Mouse (Mus musculus): ENCODE measurements around the gene Usp7. TPM values are rescaled to one million over a fixed set of nuclear protein-coding genes. Genes with fewer than 3 reads are reported as not detected.

Usp7 gene
- polyA plus RNA-seq, 1 experiment: 29.8 TPM

DNA sequence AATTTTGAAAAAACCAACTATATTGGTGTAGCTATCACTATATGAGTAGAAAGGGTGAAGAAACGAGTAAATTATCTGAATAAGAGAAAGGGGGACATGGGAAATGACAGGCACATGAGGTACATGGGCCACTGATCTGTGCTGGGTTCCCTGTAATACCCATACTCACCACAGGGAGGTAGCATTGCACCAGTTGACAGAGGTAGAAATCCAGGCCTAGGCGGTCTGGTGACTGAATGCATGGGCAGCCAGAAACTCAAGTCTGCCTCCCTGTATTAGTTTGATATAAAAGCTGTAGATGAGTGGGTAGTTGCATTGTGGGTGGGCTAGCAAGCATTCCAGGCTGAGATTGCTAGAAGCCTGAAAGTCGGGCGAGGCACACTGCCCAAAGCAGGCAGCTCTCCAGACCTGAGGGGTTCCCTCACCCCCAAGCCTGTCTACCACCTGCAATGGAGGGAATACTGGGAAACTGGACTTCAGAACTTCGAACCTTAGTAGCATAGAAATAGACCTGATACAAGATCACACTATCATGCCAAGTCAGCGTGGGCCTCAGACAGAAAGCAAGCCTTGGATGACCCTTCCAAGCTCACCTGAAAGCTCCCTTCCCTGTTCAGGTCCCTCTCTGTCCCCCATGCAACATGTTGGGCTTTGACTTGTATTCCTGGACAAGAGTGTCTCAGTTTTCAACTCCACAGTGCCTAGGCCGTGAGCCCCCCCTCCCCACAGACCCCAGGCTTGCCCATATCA, 105.8 kb downstream of the Usp7 start:
- Histone ChIP-seq H3K4me1 (ENCODE audit: control insufficient read depth, insufficient read depth, low read length) (no peaks in the 10 kb centered on the region), H3K4me3 (replicated peaks; ENCODE audit: extremely low read depth, low read depth, low read length) (no peak overlapping the region)
- DNase-seq: peak; percentile 74
- TF ChIP-seq CTCF (IDR thresholded peaks at IDR 0.05; ENCODE audit: insufficient read depth, low read length) (peak; percentile 96), POLR2A (IDR thresholded peaks at IDR 0.05; ENCODE audit: borderline replicate concordance, extremely low read depth, low read depth, low read length) (no peak)
- WGBS: 55% methylated on average over 7 of the region's 7 CpGs

DNA sequence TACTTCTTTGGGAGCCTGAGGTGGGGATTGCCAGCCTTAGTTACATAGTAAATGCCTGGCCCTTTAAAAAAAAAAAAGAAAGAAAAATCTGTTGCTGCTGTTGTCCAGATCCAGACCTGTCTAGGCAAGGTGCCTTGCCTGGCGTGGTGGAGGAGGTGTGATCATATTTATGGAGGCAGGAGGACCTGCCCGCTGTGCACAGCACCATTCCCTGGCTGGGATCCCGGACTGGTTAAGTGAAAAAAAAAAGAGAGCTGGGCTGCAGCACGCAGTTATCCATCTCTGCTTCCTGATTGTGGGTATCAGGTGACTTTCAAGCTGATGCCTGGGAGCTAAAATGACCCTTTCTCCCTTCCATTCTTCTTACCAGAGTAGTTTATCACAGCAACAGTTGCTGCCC, 107.0 kb downstream of the Usp7 start:
- 47% methylated on average over 4 of the region's 4 CpGs for WGBS
- no peaks in the 10 kb centered on the region for H3K4me1 ChIP-seq (ENCODE audit: control insufficient read depth, insufficient read depth, low read length)
- DNase-seq: no peak
- TF ChIP-seq CTCF (IDR thresholded peaks at IDR 0.05; ENCODE audit: insufficient read depth, low read length): no peak
- TF ChIP-seq POLR2A (IDR thresholded peaks at IDR 0.05; ENCODE audit: borderline replicate concordance, extremely low read depth, low read depth, low read length): no peak
- no peak overlapping the region for H3K4me3 ChIP-seq (replicated peaks; ENCODE audit: extremely low read depth, low read depth, low read length)

DNA sequence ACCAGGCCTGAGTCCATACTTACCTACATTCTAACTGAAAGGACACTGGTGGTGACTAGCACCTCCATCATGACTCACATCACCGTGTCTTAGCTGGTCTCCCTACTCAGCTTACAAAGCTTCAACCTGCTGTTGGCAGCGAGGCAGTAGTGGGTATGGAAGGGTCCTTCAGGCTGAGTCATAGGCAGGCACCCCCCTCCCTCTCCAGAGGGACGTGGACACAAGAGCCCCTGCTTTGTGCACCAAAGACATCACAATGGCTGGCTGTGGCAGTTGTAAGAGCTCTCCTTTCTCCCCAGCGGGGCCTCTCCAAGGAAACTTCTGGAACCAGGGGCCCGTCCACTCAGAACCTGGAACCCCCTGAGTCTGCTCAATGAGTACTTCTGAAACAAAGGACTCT, 111.6 kb downstream of the Usp7 start, which contains the start of gene Gm5767:
TSS of gene Gm5767 (plus strand) at position 301 of the 400 bp plus-strand sequence.
- WGBS: 82% methylated on average over 5 of the region's 5 CpGs
- Histone ChIP-seq H3K4me3 (replicated peaks; ENCODE audit: extremely low read depth, low read depth, low read length) (no peak within 1 kb of the TSS), H3K4me1 (ENCODE audit: control insufficient read depth, insufficient read depth, low read length) (no peaks in the 10 kb centered on the region)
- no peak for TF ChIP-seq CTCF (IDR thresholded peaks at IDR 0.05; ENCODE audit: insufficient read depth, low read length)
- TF ChIP-seq POLR2A (IDR thresholded peaks at IDR 0.05; ENCODE audit: borderline replicate concordance, extremely low read depth, low read depth, low read length): no peak
- DNase-seq: no peak

DNA sequence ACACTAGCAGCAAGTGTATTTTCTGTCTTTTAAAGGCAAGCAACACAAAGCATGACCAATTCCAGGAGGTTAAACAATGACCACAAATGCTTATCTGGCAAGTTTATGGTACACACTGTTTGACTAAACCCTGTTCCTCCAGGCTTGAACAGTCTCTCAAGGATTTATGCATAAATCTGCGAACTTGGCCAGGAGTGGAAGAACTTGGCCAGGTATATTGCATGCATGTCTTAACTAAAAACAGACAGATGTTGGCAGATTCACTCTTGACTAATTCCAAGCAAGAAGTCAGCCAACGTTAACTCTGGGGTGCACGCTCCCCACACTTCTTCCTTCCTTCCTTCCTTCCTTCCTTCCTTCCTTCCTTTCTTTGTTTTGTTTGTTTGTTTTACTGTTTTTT, 112.3 kb downstream of the Usp7 start:
- TF ChIP-seq CTCF (IDR thresholded peaks at IDR 0.05; ENCODE audit: insufficient read depth, low read length) (no peak), POLR2A (IDR thresholded peaks at IDR 0.05; ENCODE audit: borderline replicate concordance, extremely low read depth, low read depth, low read length) (no peak)
- Histone ChIP-seq H3K4me3 (replicated peaks; ENCODE audit: extremely low read depth, low read depth, low read length) (no peak overlapping the region), H3K4me1 (ENCODE audit: control insufficient read depth, insufficient read depth, low read length) (no peaks in the 10 kb centered on the region)
- WGBS: 52% methylated on average over 3 of the region's 3 CpGs
- DNase-seq: no peak

DNA sequence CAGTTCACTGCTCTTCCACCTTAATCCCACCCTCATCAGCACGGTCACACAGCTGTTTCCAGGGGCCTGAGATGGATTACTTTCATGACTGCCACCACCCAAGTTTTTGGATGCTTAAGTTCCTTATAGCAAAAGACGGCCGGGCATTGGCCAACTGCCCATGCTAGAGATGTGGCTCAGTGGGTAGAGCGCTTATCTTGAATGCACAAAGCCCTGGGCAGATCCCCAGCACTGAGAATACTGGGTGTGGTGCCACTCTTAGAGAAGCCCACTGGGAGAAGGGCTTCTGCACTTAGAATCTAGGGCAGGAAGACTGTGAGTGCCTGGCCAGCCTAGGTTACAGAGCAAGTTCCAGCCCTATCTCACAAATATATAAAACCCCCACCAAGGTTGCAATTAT, 113.4 kb downstream of the Usp7 start:
- 66% methylated on average over 4 of the region's 4 CpGs for WGBS
- TF ChIP-seq CTCF (IDR thresholded peaks at IDR 0.05; ENCODE audit: insufficient read depth, low read length) (no peak), POLR2A (IDR thresholded peaks at IDR 0.05; ENCODE audit: borderline replicate concordance, extremely low read depth, low read depth, low read length) (no peak)
- peaks cover 2% of the 10 kb centered on the region; the same call in 1 of the 2 replicates for H3K4me1 ChIP-seq (ENCODE audit: control insufficient read depth, insufficient read depth, low read length)
- no peak for DNase-seq
- no peak overlapping the region for H3K4me3 ChIP-seq (replicated peaks; ENCODE audit: extremely low read depth, low read depth, low read length)

DNA sequence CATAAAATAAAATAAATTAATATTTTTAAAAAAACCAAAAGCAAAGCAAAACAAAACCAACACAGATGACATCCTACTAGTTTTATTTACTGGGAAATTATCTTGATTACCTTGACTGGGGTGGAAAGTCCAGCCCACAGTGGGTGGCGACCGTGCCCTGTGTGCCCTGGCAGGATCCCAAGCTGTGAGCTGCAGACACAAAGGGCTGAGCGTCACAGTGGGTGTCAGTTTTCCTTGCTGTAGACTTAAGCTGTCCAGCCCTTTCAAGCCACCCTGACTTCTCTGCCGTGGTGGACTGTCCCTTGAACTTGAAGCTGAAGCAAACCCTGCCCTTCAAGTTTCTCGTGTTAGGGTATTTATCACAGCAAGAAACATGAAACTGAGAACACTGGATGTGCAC, 114.1 kb downstream of the Usp7 start:
- TF ChIP-seq POLR2A (IDR thresholded peaks at IDR 0.05; ENCODE audit: borderline replicate concordance, extremely low read depth, low read depth, low read length) (no peak), CTCF (IDR thresholded peaks at IDR 0.05; ENCODE audit: insufficient read depth, low read length) (no peak)
- DNase-seq: no peak
- H3K4me3 ChIP-seq (replicated peaks; ENCODE audit: extremely low read depth, low read depth, low read length): no peak overlapping the region
- WGBS: 27% methylated on average over 5 of the region's 5 CpGs
- peaks cover 2% of the 10 kb centered on the region; the same call in 1 of the 2 replicates for H3K4me1 ChIP-seq (ENCODE audit: control insufficient read depth, insufficient read depth, low read length)

DNA sequence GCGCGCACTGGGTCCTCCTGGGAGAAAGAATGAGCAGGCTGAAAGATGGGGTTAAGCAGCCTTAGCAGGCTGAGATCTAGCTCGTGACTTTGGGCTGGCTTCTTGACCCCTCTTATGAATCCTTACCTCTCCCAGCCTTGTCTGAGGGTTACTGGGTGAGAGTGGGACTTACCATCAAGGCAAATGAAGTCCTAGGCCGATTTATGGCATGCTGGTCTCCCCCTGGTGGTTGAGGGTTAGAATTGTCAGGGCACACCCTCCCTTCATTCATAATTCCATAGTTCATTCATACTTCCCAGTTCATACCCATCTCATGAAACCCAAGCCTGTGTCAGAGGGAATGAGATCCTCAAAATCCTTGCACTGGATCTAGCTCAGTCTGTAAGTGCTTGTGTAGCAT, 115.3 kb downstream of the Usp7 start:
- Histone ChIP-seq H3K4me3 (replicated peaks; ENCODE audit: extremely low read depth, low read depth, low read length) (no peak overlapping the region), H3K4me1 (ENCODE audit: control insufficient read depth, insufficient read depth, low read length) (peaks cover 2% of the 10 kb centered on the region; the same call in 1 of the 2 replicates)
- TF ChIP-seq POLR2A (IDR thresholded peaks at IDR 0.05; ENCODE audit: borderline replicate concordance, extremely low read depth, low read depth, low read length) (no peak), CTCF (IDR thresholded peaks at IDR 0.05; ENCODE audit: insufficient read depth, low read length) (peak; percentile 85)
- WGBS: 49% methylated on average over 4 of the region's 4 CpGs
- no peak for DNase-seq

DNA sequence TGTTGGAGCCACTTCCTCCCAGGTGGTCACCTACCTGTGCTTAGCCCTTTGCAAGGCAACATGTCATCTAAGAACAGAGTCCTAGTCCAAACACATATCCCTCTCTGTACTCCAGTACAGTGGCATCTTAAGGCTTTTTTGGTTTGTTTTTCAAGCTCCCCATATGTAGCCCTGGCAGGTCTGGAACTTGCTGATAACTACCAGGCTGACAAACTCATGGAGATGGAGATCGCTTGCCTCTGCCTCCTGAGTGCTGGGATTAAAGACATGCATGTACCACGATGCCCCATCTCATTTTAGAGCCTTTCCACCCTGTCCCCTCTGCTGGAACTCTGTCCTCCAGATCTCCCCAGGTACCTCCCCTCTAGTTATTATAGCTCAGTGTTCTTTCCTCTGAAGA, 115.9 kb downstream of the Usp7 start:
- WGBS: 72% methylated on average over 2 of the region's 2 CpGs
- no peak for DNase-seq
- Histone ChIP-seq H3K4me3 (replicated peaks; ENCODE audit: extremely low read depth, low read depth, low read length) (no peak overlapping the region), H3K4me1 (ENCODE audit: control insufficient read depth, insufficient read depth, low read length) (peaks cover 2% of the 10 kb centered on the region; the same call in 1 of the 2 replicates)
- TF ChIP-seq CTCF (IDR thresholded peaks at IDR 0.05; ENCODE audit: insufficient read depth, low read length): no peak
- no peak for TF ChIP-seq POLR2A (IDR thresholded peaks at IDR 0.05; ENCODE audit: borderline replicate concordance, extremely low read depth, low read depth, low read length)

DNA sequence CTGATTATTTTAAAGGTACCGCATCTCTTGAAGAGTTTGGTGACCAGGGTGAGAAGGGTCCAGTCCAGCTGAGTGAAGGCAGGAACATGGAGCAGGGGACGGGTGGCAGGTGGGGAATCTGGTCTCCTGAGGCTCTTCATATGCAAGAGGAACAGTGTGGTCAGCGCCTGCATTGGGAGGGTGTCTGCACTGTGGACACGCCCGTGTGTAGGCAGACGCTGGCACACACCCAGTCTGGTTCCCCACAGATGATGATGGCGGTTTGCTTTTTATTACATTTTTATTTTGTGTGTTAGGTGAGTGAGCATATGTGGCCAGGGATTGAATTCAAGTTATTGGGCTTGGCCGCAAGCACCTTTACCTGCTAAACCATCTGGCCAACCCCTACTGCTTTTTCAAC, 116.5 kb downstream of the Usp7 start:
- TF ChIP-seq POLR2A (IDR thresholded peaks at IDR 0.05; ENCODE audit: borderline replicate concordance, extremely low read depth, low read depth, low read length): no peak
- TF ChIP-seq CTCF (IDR thresholded peaks at IDR 0.05; ENCODE audit: insufficient read depth, low read length): no peak
- WGBS: 75% methylated on average over 8 of the region's 8 CpGs
- peaks cover 6% of the 10 kb centered on the region for H3K4me1 ChIP-seq (ENCODE audit: control insufficient read depth, insufficient read depth, low read length)
- H3K4me3 ChIP-seq (replicated peaks; ENCODE audit: extremely low read depth, low read depth, low read length): no peak overlapping the region
- DNase-seq: no peak

DNA sequence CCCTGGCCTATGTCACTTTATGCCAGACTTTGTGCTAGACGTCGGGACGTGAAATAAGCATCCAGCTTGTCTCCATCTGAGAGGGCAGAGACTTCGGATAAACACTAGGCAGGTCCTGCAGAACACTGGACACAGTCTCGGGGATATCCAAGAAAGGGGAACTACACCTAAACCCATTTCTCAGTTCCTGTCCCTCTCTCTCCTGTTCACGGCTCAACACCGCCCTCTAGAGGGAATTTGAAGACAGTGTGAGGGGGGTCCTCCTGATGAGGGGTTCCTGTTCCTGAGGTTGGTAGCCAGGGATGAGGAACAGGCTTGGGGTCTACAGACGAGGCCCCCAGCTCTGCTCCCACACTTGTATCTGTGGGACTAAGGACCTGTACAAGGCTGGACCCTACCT, 117.9 kb downstream of the Usp7 start:
- Histone ChIP-seq H3K4me3 (replicated peaks; ENCODE audit: extremely low read depth, low read depth, low read length) (no peak overlapping the region), H3K4me1 (ENCODE audit: control insufficient read depth, insufficient read depth, low read length) (peaks cover 13% of the 10 kb centered on the region)
- DNase-seq: no peak
- TF ChIP-seq POLR2A (IDR thresholded peaks at IDR 0.05; ENCODE audit: borderline replicate concordance, extremely low read depth, low read depth, low read length): no peak
- TF ChIP-seq CTCF (IDR thresholded peaks at IDR 0.05; ENCODE audit: insufficient read depth, low read length): peak; percentile 68
- WGBS: 1% methylated on average over 8 of the region's 8 CpGs

All from lung, adult 2 months (tissue).